Mouse (Mus musculus): ENCODE data around the gene Nr4a3.

- TF ChIP-seq GATA1 (IDR thresholded peaks at IDR 0.05; ENCODE audit: low read length) (no peak), TAL1 (IDR thresholded peaks at IDR 0.05; ENCODE audit: low read length) (no peak)
Observed at GRCm38 (mm10) chr4:48074451-48075240, 29.7 kb downstream of the Nr4a3 start.

All from erythroblast, embryonic 14.5 days (primary cell).